Mouse (Mus musculus): ENCODE results near the gene Slc24a4. TPM values are rescaled to one million over a fixed set of nuclear protein-coding genes. Genes with fewer than 3 reads are reported as not detected.

Slc24a4 gene
- polyA plus RNA-seq, 1 experiment = 2.4 TPM

GRCm38 (mm10) chr12:102166691-102167261, 38.2 kb downstream of the Slc24a4 start:
- TF ChIP-seq POLR2A (IDR thresholded peaks at IDR 0.05; ENCODE audit: borderline replicate concordance, extremely low read depth, insufficient read depth, insufficient read length, poor library complexity, severe bottlenecking) (no peak), CTCF (IDR thresholded peaks at IDR 0.05; ENCODE audit: borderline replicate concordance, extremely low read depth, insufficient read depth, insufficient read length) (no peak)
- DNase-seq (ENCODE audit: low read depth) = peak; percentile 57

GRCm38 (mm10) chr12:102167302-102167701, 38.8 kb downstream of the Slc24a4 start:
- no peak for DNase-seq (ENCODE audit: low read depth)
- TF ChIP-seq CTCF (IDR thresholded peaks at IDR 0.05; ENCODE audit: borderline replicate concordance, extremely low read depth, insufficient read depth, insufficient read length) (no peak), POLR2A (IDR thresholded peaks at IDR 0.05; ENCODE audit: borderline replicate concordance, extremely low read depth, insufficient read depth, insufficient read length, poor library complexity, severe bottlenecking) (no peak)

- TF ChIP-seq POLR2A (IDR thresholded peaks at IDR 0.05; ENCODE audit: borderline replicate concordance, extremely low read depth, insufficient read depth, insufficient read length, poor library complexity, severe bottlenecking) = no peak
- TF ChIP-seq CTCF (IDR thresholded peaks at IDR 0.05; ENCODE audit: borderline replicate concordance, extremely low read depth, insufficient read depth, insufficient read length) = no peak
- no peak for DNase-seq (ENCODE audit: low read depth)
These were observed 44.2 kb downstream of the Slc24a4 start for GRCm38 (mm10) chr12:102172746-102173145.

- peak; percentile 4; the same call in 1 of the 2 replicates for TF ChIP-seq CTCF (IDR thresholded peaks at IDR 0.05; ENCODE audit: borderline replicate concordance, extremely low read depth, insufficient read depth, insufficient read length)
- TF ChIP-seq POLR2A (IDR thresholded peaks at IDR 0.05; ENCODE audit: borderline replicate concordance, extremely low read depth, insufficient read depth, insufficient read length, poor library complexity, severe bottlenecking) = no peak
- no peak for DNase-seq (ENCODE audit: low read depth)
These were observed 44.8 kb downstream of the Slc24a4 start for GRCm38 (mm10) chr12:102173345-102173744.

DNA sequence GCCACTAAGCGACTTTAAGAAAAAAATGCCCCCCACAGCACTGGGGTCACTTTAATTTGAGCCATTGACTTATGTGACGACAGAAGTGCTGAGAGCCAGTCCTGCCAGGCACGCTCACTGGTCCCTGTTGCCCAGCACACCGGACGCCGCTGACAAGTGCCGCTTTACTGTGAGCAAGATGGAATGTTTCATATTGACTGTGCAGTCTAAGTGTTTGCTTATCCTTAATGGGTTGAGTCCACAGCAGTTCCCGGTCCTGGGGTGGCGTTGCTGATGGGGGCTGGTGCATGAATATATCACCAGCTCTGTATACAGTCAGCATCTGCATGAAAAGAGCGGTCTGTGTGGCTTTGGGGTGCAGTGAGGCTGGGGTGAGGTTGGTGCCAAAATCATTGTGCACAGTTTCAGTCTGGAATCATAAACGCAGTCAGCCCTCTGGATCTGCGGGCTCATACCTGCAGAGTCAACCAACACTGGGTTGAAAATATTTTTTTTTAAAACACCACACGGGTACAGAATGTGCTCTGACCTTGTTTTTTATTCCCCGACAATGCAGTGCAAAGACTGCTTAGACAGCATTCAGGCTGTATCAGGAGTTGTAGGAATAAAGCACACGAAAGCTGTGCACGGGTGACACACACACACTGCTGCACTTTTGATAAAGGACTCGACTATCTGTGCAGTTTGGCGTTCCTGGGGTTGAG, 52.0 kb downstream of the Slc24a4 start:
- DNase-seq (ENCODE audit: low read depth) = no peak
- TF ChIP-seq POLR2A (IDR thresholded peaks at IDR 0.05; ENCODE audit: borderline replicate concordance, extremely low read depth, insufficient read depth, insufficient read length, poor library complexity, severe bottlenecking) (no peak), CTCF (IDR thresholded peaks at IDR 0.05; ENCODE audit: borderline replicate concordance, extremely low read depth, insufficient read depth, insufficient read length) (no peak)

DNA sequence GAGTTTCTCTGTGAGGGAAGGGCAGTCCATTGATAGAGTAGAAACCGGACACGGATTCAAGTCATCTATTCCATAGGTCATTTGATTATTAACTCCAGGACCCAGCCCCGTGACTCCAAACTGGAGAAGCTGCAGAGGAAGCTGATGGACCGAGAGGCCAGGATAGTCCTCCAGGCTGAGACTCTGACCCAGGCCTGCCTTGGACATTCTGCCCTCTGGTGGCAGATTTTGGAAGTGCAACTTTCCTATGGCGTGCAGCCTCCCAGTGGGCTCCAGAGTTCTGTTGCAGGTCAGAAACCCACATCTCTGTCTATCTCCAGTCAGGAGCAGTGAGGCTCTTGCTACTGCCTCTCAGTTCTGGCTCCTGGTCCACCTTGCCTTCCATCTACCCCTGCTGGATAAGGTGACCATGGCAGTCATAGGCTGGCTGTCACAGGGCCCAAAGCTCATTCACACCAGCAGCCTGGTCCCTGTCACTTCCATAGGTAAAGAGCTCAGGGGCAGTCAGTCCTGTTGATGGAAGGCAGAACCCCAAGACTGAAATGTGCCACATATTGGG, 53.3 kb downstream of the Slc24a4 start:
- peak; percentile 41 for DNase-seq (ENCODE audit: low read depth)
- TF ChIP-seq CTCF (IDR thresholded peaks at IDR 0.05; ENCODE audit: borderline replicate concordance, extremely low read depth, insufficient read depth, insufficient read length) (peak; percentile 88), POLR2A (IDR thresholded peaks at IDR 0.05; ENCODE audit: borderline replicate concordance, extremely low read depth, insufficient read depth, insufficient read length, poor library complexity, severe bottlenecking) (no peak)

GRCm38 (mm10) chr12:102182621-102183020, 54.1 kb downstream of the Slc24a4 start:
- TF ChIP-seq CTCF (IDR thresholded peaks at IDR 0.05; ENCODE audit: borderline replicate concordance, extremely low read depth, insufficient read depth, insufficient read length) (no peak), POLR2A (IDR thresholded peaks at IDR 0.05; ENCODE audit: borderline replicate concordance, extremely low read depth, insufficient read depth, insufficient read length, poor library complexity, severe bottlenecking) (no peak)
- no peak for DNase-seq (ENCODE audit: low read depth)

GRCm38 (mm10) chr12:102183201-102183600, 54.7 kb downstream of the Slc24a4 start:
- peak; percentile 39 for DNase-seq (ENCODE audit: low read depth)
- TF ChIP-seq POLR2A (IDR thresholded peaks at IDR 0.05; ENCODE audit: borderline replicate concordance, extremely low read depth, insufficient read depth, insufficient read length, poor library complexity, severe bottlenecking) (no peak), CTCF (IDR thresholded peaks at IDR 0.05; ENCODE audit: borderline replicate concordance, extremely low read depth, insufficient read depth, insufficient read length) (no peak)

- no peak for TF ChIP-seq CTCF (IDR thresholded peaks at IDR 0.05; ENCODE audit: borderline replicate concordance, extremely low read depth, insufficient read depth, insufficient read length)
- TF ChIP-seq POLR2A (IDR thresholded peaks at IDR 0.05; ENCODE audit: borderline replicate concordance, extremely low read depth, insufficient read depth, insufficient read length, poor library complexity, severe bottlenecking) = no peak
- no peak for DNase-seq (ENCODE audit: low read depth)
These were observed 62.3 kb downstream of the Slc24a4 start for GRCm38 (mm10) chr12:102190820-102191219.

DNA sequence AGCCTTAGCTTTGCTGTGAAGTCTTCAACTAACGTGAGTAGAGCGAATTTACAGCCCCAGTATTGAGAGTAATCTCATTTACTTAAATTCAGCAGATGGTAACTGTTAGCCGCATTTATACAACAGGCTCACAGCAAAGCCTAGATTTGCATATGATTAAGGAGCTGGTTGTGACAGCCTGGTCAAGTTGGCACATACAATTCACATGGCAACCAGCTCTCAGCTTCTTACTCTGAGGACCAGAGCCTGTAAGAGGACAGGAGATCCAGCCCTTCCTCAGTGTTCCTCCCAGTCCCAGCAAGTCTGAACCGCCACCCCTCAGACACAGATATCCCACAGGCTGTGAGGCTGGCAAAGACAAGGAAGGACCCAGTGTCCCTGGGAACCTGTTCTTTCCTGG, 73.0 kb downstream of the Slc24a4 start:
- DNase-seq (ENCODE audit: low read depth) = peak; percentile 92
- TF ChIP-seq POLR2A (IDR thresholded peaks at IDR 0.05; ENCODE audit: borderline replicate concordance, extremely low read depth, insufficient read depth, insufficient read length, poor library complexity, severe bottlenecking) (no peak), CTCF (IDR thresholded peaks at IDR 0.05; ENCODE audit: borderline replicate concordance, extremely low read depth, insufficient read depth, insufficient read length) (no peak)

DNA sequence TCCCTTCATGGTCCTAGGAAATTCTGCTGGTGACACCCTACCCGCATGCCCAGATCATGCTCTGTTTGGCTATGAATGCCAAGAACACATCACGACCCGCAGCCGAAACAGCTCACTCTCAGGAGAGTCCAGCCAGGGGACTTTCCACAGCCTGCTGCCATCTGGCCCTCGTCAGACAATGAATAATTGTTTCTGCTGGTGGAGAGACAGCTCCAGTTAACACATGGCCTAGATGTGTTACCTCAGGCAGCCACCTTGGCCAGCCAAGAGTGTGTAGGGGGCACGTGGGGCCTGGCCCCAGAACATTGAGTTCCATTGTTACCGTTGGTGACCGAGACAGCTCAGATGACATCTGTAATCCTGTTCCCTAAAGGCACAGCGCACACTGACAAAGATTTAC, 74.4 kb downstream of the Slc24a4 start:
- TF ChIP-seq CTCF (IDR thresholded peaks at IDR 0.05; ENCODE audit: borderline replicate concordance, extremely low read depth, insufficient read depth, insufficient read length) (no peak), POLR2A (IDR thresholded peaks at IDR 0.05; ENCODE audit: borderline replicate concordance, extremely low read depth, insufficient read depth, insufficient read length, poor library complexity, severe bottlenecking) (no peak)
- peak; percentile 63 for DNase-seq (ENCODE audit: low read depth)

Measured in brain, embryonic 14.5 days (tissue).